Mouse (Mus musculus): ENCODE measurements at regions not wholly inside any gene's neighbourhood (a gene's known extent, or its start where the extent isn't known, plus 50 kb on each side); places are given as distances from the start of the nearest gene placed in this dataset.

DNA sequence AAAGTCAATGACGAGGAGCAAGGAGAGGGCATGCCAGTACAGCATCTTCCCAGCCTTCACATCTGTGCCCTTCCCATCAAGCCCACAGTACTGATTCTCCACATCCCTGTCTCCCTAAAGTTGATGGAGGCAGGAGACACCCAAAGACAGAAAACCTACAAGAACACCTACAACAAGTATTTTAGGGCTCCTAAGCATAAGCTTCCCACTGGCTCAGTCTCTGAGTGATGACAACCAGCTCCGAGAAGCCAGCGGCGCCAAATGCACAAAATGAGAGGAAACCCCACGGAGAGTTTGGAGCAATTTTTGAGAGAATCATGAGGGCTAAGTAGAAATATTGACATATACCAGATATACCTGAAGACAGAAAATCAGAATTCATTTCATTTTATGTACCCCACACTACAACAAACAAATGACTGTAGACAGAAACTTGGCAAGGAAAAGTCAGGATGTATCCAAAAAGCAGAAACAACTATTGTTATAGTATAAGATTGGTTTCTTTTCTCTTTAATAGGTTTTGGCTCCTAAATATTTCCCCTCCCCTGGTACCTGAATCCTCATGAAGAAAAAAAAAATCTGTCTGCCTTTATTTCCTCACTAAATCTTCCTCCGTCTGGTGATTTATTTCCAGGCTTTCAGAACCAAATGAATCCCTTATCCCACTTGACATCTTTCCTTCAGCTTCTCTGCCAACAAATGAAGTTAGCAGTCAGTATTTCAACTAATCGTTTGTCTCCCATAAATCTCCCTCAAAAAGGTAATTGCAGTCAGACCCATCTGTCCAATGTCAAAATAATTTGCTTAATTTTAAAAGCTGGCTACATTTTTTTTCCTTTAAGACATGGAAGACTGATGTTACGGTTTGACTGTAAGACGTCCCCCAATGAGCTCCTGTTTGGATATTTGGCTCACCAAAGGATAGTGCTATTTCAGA lies 102.0 kb downstream of the Actbl2 start:
- Histone ChIP-seq H3K36me3 (replicated peaks in 1 of 2; ENCODE audit: control insufficient read depth in 1 of 2, insufficient read depth in 1 of 2, low read length in 1 of 2) (no peaks in the 10 kb centered on the region), H3K27ac (ENCODE audit: insufficient read depth, low read depth) (no peak overlapping the region), H3K4me2 (ENCODE audit: insufficient read depth, low read depth, poor library complexity, severe bottlenecking) (no peak overlapping the region), H3K4me3 (replicated peaks in 1 of 3; ENCODE audit: low read depth in 2 of 3, low read length in 2 of 3, poor library complexity in 1 of 3) (no peak overlapping the region), H3K4me1 (ENCODE audit: control insufficient read depth in 1 of 2, insufficient read depth in 2 of 2) (peaks cover 0 to 4% of the 10 kb centered on the region in 2 experiments; a peak in 1 of 4 replicates), H3K9me3 (replicated peaks; ENCODE audit: low read length) (no peaks in the 10 kb centered on the region), H3K9ac (ENCODE audit: insufficient read depth, low read depth) (no peak overlapping the region), H3K79me2 (replicated peaks; ENCODE audit: control insufficient read depth, extremely low read depth, insufficient read depth, poor library complexity, severe bottlenecking) (no peaks in the 10 kb centered on the region), H3K27me3 (replicated peaks) (no peaks in the 10 kb centered on the region)
- in situ Hi-C loops (cut with MboI; ENCODE audit: low pct_ligation_motif_present, low pct_unique_long_range_greater_than_20kb, low sequenced_read_pairs) (no loop called here), dilution Hi-C loops (cut with MboI; ENCODE audit: extremely low pct_ligation_motif_present, extremely low pct_unique_long_range_greater_than_20kb, low sequenced_read_pairs) (no loop called here)
- no peak for DNase-seq (ENCODE audit: extremely low read depth)
- TF ChIP-seq NRF1 (IDR thresholded peaks at IDR 0.05; ENCODE audit: low read depth, low read length), result no peak
- TF ChIP-seq CTCF (conservative IDR thresholded peaks at IDR 0.05 in 1 of 2, IDR thresholded peaks at IDR 0.05 in 1 of 2; ENCODE audit: low read depth in 2 of 2, low read length in 2 of 2), result no peak
- TF ChIP-seq TBP (conservative IDR thresholded peaks at IDR 0.05; ENCODE audit: low read depth, low read length), result no peak
- no peak for TF ChIP-seq CHD2 (IDR thresholded peaks at IDR 0.05; ENCODE audit: low read length)
- TF ChIP-seq TCF12 (IDR thresholded peaks at IDR 0.05; ENCODE audit: low read depth, low read length), result no peak
- no peak for TF ChIP-seq HCFC1 (IDR thresholded peaks at IDR 0.05; ENCODE audit: low read depth, low read length)
- no peak for TF ChIP-seq E2F4 (IDR thresholded peaks at IDR 0.05; ENCODE audit: insufficient replicate concordance, low read depth, low read length)
- no peak for TF ChIP-seq KAT2A (IDR thresholded peaks at IDR 0.05; ENCODE audit: insufficient replicate concordance, low read length)
- TF ChIP-seq MXI1 (IDR thresholded peaks at IDR 0.05; ENCODE audit: low read depth, low read length), result no peak
- TF ChIP-seq MAFK (IDR thresholded peaks at IDR 0.05; ENCODE audit: insufficient replicate concordance, low read length), result no peak

DNA sequence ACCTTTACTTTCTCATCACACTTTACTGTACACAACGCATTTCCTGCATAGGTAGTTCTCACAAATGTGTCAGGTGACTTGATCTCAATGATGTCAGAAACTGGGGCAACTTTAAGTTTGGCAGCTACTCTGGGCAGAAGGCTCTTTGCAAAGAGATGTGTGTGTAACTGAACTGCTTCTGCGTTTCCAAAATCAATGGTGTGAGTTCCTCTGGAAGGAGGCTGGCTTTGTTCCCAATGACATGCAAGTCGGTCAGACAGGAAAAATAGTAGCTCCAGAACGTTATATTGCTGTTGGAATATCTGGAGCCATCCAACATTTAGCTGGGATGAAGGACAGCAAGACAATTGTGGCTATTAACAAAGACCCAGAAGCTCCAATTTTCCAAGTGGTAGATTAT lies 106.6 kb downstream of the Actbl2 start:
- H3K4me1 ChIP-seq (ENCODE audit: control insufficient read depth in 1 of 2, insufficient read depth in 2 of 2), result peaks cover 0 to 4% of the 10 kb centered on the region in 2 experiments; a peak in 1 of 4 replicates
- H3K27me3 ChIP-seq (replicated peaks), result no peaks in the 10 kb centered on the region
- no peaks in the 10 kb centered on the region for H3K9me3 ChIP-seq (replicated peaks; ENCODE audit: low read length)
- H3K4me2 ChIP-seq (ENCODE audit: insufficient read depth, low read depth, poor library complexity, severe bottlenecking), result no peak overlapping the region
- H3K36me3 ChIP-seq (replicated peaks in 1 of 2; ENCODE audit: control insufficient read depth in 1 of 2, insufficient read depth in 1 of 2, low read length in 1 of 2), result no peaks in the 10 kb centered on the region
- no peak overlapping the region for H3K4me3 ChIP-seq (replicated peaks in 1 of 3; ENCODE audit: low read depth in 2 of 3, low read length in 2 of 3, poor library complexity in 1 of 3)
- H3K9ac ChIP-seq (ENCODE audit: insufficient read depth, low read depth), result no peak overlapping the region
- H3K27ac ChIP-seq (ENCODE audit: insufficient read depth, low read depth), result no peak overlapping the region
- TF ChIP-seq USF1 (IDR thresholded peaks at IDR 0.05; ENCODE audit: low read depth, low read length) (no peak), MAZ (IDR thresholded peaks at IDR 0.05; ENCODE audit: low read depth, low read length) (no peak), JUND (conservative IDR thresholded peaks at IDR 0.05; ENCODE audit: low read depth, low read length) (no peak), GABPA (IDR thresholded peaks at IDR 0.05; ENCODE audit: insufficient replicate concordance, low read depth, low read length) (no peak), CHD2 (IDR thresholded peaks at IDR 0.05; ENCODE audit: low read length) (no peak), ZC3H11A (IDR thresholded peaks at IDR 0.05; ENCODE audit: low read depth, low read length) (no peak), POLR2A (IDR thresholded peaks at IDR 0.05; ENCODE audit: low read depth, low read length) (no peak), UBTF (IDR thresholded peaks at IDR 0.05; ENCODE audit: low read depth, low read length) (no peak)
- in situ Hi-C loops (cut with MboI; ENCODE audit: low pct_ligation_motif_present, low pct_unique_long_range_greater_than_20kb, low sequenced_read_pairs), result no loop called here
- dilution Hi-C loops (cut with MboI; ENCODE audit: extremely low pct_ligation_motif_present, extremely low pct_unique_long_range_greater_than_20kb, low sequenced_read_pairs), result no loop called here
- H3K79me2 ChIP-seq (replicated peaks; ENCODE audit: control insufficient read depth, extremely low read depth, insufficient read depth, poor library complexity, severe bottlenecking), result no peaks in the 10 kb centered on the region
- DNase-seq (ENCODE audit: extremely low read depth), result no peak

All from CH12.LX (cell line).